Mouse (Mus musculus) kidney, embryonic 14.5 days (tissue): ENCODE results near the gene Pmis2. TPM values are rescaled to one million over a fixed set of nuclear protein-coding genes. Genes with fewer than 3 reads are reported as not detected.

Experiments
- ATAC-seq: fragments of 200-750 bp; cut with Nextera tagmentation; 2 replicates; pipeline ENCODE4 v1.8.0; 2017; ENCODE audit warnings: moderate number of reproducible peaks, mild to moderate bottlenecking, moderate TSS enrichment, moderate library complexity; ENCODE audit not compliant: low FRiP score, low TSS enrichment
- H3K27ac ChIP-seq: fragments of 300-500 bp; sonication (generic); 2 replicates; pipeline ENCODE4 v1.5.1; 2014; ENCODE audit warnings: low read depth, mild to moderate bottlenecking, low read length, moderate library complexity, mixed read lengths
- H3K27me3 ChIP-seq: fragments of 300-500 bp; sonication (generic); 2 replicates; pipeline ENCODE4 v1.6.1; 2014; ENCODE audit warnings: mild to moderate bottlenecking, low read length; ENCODE audit not compliant: control insufficient read depth, insufficient read depth
- H3K36me3 ChIP-seq: fragments of 300-500 bp; sonication (generic); 2 replicates; pipeline ENCODE4 v1.6.1; 2014; ENCODE audit warnings: low read length, mixed read lengths; ENCODE audit not compliant: control insufficient read depth, insufficient read depth
- H3K4me1 ChIP-seq: fragments of 300-500 bp; sonication (generic); 2 replicates; pipeline ENCODE4 v1.6.1; 2014; ENCODE audit warnings: low read length, mixed read lengths; ENCODE audit not compliant: control insufficient read depth, insufficient read depth
- H3K4me2 ChIP-seq: fragments of 300-500 bp; sonication (generic); replicated peaks from 2 replicates; pipeline ENCODE4 v1.6.1; 2014; ENCODE audit warnings: low read depth, mild to moderate bottlenecking, low read length
- H3K4me3 ChIP-seq: fragments of 300-500 bp; sonication (generic); 2 replicates; pipeline ENCODE4 v1.5.1; 2014; ENCODE audit warnings: mild to moderate bottlenecking, low read length
- H3K9ac ChIP-seq: fragments of 300-500 bp; sonication (generic); 2 replicates; pipeline ENCODE4 v1.6.1; 2014; ENCODE audit warnings: low read depth, mild to moderate bottlenecking, low read length, moderate library complexity
- H3K9me3 ChIP-seq: fragments of 300-500 bp; sonication (generic); 2 replicates; pipeline ENCODE4 v1.6.1; 2016; ENCODE audit warnings: low read length; ENCODE audit not compliant: control insufficient read depth
- WGBS: fragments of 180-500 bp; shearing (Covaris S2); extraction: QIAGEN DNeasy Blood & Tissue Kit; methylation state at CpG from one replicate; pipeline ENCODE4 v1.1.7; 2014; 5-methylcytosine and 5-hydroxymethylcytosine counted together
- polyA plus RNA-seq: library from polyadenylated mRNA; unstranded; fragments of >200 nt; fragmentation: Nextera tagmentation; extraction: Ambion mirVana; gene quantifications from 2 replicates; pipeline ENCODE4 v1.2.1, GENCODE M21; 2014

Gene Pmis2
- polyA plus RNA-seq, 1 experiment from 2014 or later = not detected

GRCm38 (mm10) chr7:30688325-30688724, 16.9 kb upstream of the Pmis2 start:
- Histone ChIP-seq H3K9me3 (no peaks in the 10 kb centered on the region), H3K27ac (no peak overlapping the region), H3K9ac (no peak overlapping the region), H3K4me2 (no peak overlapping the region), H3K4me1 (no peaks in the 10 kb centered on the region), H3K36me3 (no peaks in the 10 kb centered on the region), H3K4me3 (no peak overlapping the region), H3K27me3 (0 out of 2 replicates have a peak, but pooled peaks cover 7% of the 10 kb centered on the region)
- WGBS = 66% methylated on average over 6 of the region's 6 CpGs
- no peak for ATAC-seq

DNA sequence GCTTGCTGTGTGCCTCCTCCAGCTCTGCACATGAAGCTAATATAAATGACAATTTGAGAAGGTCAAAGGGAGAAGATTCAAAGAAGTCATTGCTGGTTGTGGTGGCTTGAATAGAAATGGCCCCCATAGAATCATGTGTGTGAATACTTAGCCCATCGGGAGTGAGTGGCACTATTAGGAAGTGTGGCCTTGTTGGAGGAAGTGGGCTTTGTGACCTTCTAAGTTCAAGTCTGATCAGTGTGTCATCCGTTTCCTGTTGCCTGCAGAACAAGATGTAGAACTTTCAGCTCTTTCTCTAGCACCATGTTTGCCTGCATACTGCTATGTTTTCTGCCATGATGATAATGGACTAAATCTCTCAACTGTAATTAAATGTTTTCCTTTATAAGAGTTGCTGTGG, 12.0 kb upstream of the Pmis2 start:
- Histone ChIP-seq H3K27me3 (0 out of 2 replicates have a peak, but pooled peaks cover 7% of the 10 kb centered on the region), H3K4me3 (no peak overlapping the region), H3K4me2 (no peak overlapping the region), H3K36me3 (no peaks in the 10 kb centered on the region), H3K4me1 (no peaks in the 10 kb centered on the region), H3K27ac (no peak overlapping the region), H3K9ac (no peak overlapping the region), H3K9me3 (no peaks in the 10 kb centered on the region)
- 76% methylated on average over 2 of the region's 2 CpGs for WGBS
- ATAC-seq = no peak

- 46% methylated on average over 5 of the region's 5 CpGs for WGBS
These were observed 10.5 kb upstream of the Pmis2 start for GRCm38 (mm10) chr7:30681897-30682296.

GRCm38 (mm10) chr7:30678263-30678975, 7.0 kb upstream of the Pmis2 start:
- no peaks in the 10 kb centered on the region for H3K9me3 ChIP-seq
- H3K27ac ChIP-seq = no peak overlapping the region
- no peaks in the 10 kb centered on the region for H3K27me3 ChIP-seq
- no peak overlapping the region for H3K4me3 ChIP-seq
- no peak overlapping the region for H3K4me2 ChIP-seq
- no peak for ATAC-seq
- H3K4me1 ChIP-seq = no peaks in the 10 kb centered on the region
- 67% methylated on average over 5 of the region's 5 CpGs for WGBS
- no peaks in the 10 kb centered on the region for H3K36me3 ChIP-seq
- H3K9ac ChIP-seq = no peak overlapping the region

More at GRCm38 (mm10) chr7:30681897-30682296, 10.5 kb upstream of the Pmis2 start:
- Histone ChIP-seq H3K27me3 (no peaks in the 10 kb centered on the region), H3K4me2 (no peak overlapping the region), H3K4me1 (no peaks in the 10 kb centered on the region), H3K9ac (no peak overlapping the region), H3K9me3 (no peaks in the 10 kb centered on the region), H3K27ac (no peak overlapping the region), H3K36me3 (no peaks in the 10 kb centered on the region), H3K4me3 (no peak overlapping the region)
- ATAC-seq = no peak

- Histone ChIP-seq H3K4me1 (no peaks in the 10 kb centered on the region), H3K4me2 (no peak overlapping the region), H3K9ac (no peak overlapping the region), H3K4me3 (no peak overlapping the region), H3K27me3 (no peaks in the 10 kb centered on the region), H3K27ac (no peak overlapping the region), H3K9me3 (no peaks in the 10 kb centered on the region), H3K36me3 (no peaks in the 10 kb centered on the region)
- WGBS = 16% methylated on average over 3 of the region's 3 CpGs
- ATAC-seq = no peak
These were observed 2.2 kb downstream of the Pmis2 start for GRCm38 (mm10) chr7:30669229-30669628.

DNA sequence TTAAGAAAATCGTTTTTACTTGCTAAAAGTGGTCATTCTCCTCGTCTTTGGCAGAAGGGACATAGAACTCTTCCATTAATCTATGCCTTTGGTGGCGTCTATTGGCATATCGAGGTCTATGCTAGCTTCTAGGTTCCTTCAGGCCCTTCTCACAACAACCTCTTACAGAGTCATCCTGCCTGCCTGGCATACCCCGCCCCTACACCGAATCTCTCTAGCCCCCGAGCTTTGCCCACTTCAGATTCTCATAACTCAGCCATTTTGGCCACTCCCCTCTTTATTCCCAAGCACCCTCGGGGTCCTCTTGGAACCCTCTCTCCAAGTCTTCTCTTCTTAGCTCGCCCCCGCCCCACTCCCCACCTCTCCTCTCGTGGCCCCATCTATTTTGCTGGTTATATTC, 6.1 kb downstream of the Pmis2 start:
- ATAC-seq = peak; percentile 43; the same call in 1 of the 2 replicates
- 8% methylated on average over 11 of the region's 11 CpGs for WGBS
- Histone ChIP-seq H3K4me2 (peak overlapping the region; percentile 64), H3K27ac (no peak overlapping the region), H3K4me3 (peak overlapping the region; percentile 78), H3K27me3 (no peaks in the 10 kb centered on the region), H3K9me3 (no peaks in the 10 kb centered on the region), H3K9ac (peak overlapping the region; percentile 77; the same call in 1 of the 2 replicates), H3K4me1 (no peaks in the 10 kb centered on the region), H3K36me3 (peaks cover 18% of the 10 kb centered on the region)

- no peaks in the 10 kb centered on the region for H3K4me1 ChIP-seq
- H3K9me3 ChIP-seq = no peaks in the 10 kb centered on the region
- no peak within 1 kb of the TSS; the same call in 1 of the 2 replicates for H3K27ac ChIP-seq
- H3K4me2 ChIP-seq = peak within 1 kb of the TSS; percentile 64
- H3K9ac ChIP-seq = peak within 1 kb of the TSS; percentile 77
- H3K36me3 ChIP-seq = peaks cover 24% of the 10 kb centered on the region
- peak; percentile 95 for ATAC-seq
- H3K27me3 ChIP-seq = no peaks in the 10 kb centered on the region
- WGBS = under 1% methylated on average over 34 of the region's 34 CpGs
- H3K4me3 ChIP-seq = peak within 1 kb of the TSS; percentile 78
These were observed 6.7 kb downstream of the Pmis2 start, which contains the start of gene Haus5 for GRCm38 (mm10) chr7:30664529-30665200. Haus5 (minus strand) TSS chr7:30664994.

DNA sequence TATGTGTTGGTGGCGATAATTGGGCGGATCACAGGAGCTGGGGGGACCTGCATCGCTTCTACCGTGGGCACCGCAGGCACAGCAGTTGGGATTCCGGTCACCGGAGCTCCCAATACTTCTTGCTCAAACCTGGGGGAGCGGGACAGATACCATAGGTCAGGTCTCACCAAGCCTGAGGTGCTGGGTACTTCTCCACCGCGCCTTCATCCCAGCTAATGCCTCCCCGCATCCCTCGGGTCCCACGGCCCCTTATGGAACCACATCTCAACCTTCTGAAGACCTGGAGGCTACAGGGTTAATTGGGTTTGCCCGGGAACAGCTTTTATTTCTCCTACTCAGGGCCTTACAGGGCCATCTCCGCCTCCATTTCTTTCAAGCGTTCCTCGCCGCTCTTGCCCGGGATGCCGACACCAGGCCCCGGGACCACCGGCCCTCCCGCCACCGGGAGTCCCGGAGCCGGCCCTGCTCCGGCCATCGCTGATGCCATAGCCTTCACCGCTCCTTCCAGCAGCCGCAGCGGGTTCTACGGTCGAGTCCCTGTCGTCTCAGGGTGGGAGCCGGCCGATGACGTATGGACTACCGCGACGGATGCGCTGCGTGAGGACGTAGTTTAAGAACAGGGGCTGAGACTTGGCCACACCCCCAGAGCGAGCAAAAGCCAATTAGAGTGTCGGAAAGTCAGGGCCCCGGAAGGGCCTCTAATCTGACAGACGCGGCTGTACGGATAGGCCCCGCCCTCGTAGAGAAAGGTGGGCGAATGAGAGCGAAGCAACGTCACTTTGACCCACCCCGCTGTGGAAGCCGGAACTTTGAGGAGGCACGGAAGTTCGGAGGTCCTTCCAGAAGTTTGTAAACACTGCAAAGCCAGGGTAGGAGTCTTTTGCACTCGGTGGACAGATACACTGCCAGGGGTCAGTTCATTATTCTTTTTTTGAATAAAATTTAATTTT, 21.5 kb downstream of the Pmis2 start, which contains the start of gene Rbm42:
Gene Rbm42 (minus strand): TSS at position 727 of the 950 bp plus-strand sequence.
- Histone ChIP-seq H3K4me1 (0 out of 2 replicates have a peak, but pooled peaks cover 7% of the 10 kb centered on the region), H3K36me3 (peaks cover 56% of the 10 kb centered on the region), H3K27me3 (no peaks in the 10 kb centered on the region), H3K4me3 (peak within 1 kb of the TSS; percentile 98), H3K27ac (peak within 1 kb of the TSS; percentile 69; the same call in 1 of the 2 replicates), H3K9ac (peak within 1 kb of the TSS; percentile 94), H3K4me2 (peak within 1 kb of the TSS; percentile 82), H3K9me3 (no peaks in the 10 kb centered on the region)
- WGBS = 1% methylated on average over 59 of the region's 59 CpGs
- ATAC-seq = peak; percentile 100
